ENCODE assay signal across 1 mouse cellular context in the genomic region with DNA sequence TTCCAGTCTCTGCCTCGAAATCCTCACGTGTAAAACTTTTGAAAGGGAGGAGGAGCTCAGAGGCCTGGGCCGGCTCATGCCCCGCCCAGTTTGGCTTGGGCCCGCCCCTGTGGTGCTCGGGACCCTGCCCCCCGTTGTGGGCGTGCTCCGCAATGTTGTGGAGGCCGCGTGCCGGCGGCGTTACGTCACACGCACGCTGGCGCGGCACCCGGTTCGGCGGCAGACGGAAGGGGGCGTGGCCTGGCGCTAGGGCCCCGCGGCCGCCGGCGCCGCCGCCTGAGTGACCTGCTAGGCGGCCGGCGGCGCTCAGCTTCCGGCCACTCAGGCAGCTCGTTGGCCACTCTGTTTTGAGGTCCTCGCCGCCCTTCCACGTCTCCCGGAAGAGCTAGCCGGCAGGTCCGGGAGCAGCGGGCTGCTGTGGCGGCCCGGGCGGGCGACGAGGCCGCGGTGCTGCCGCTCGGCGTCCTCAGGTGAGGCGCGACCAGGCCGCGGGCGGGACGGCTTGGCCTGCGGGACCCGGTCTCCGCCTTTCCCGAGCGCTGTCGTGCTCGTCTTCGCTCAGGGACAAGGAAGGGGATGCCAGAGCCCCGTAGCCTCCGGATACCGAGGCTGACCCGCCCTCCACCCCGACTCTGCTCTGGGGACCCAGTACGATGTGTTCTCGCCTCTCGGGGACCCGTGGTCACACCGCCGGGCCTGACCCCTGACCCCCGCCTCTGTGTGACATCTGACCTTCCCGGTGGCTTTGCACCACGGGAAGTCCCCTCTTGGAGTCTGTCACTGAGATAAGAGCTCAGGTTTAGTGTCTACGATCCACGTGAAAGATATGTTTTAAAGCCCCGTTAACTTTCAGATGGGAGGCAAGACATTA.
A peak's percentile ranks its signal among the peaks of the same experiment; 100 is the strongest.
TF ChIP-seq lines count a peak whose summit lies in the region.

Gene Golga5, plus strand, starts transcription at position 242 of the 871 bp plus-strand sequence.

TF ChIP-seq in MEL, 35 proteins besides CTCF, POLR2A, EP300 and RAD21 (continued from another document):
- TF ChIP-seq BHLHE40 (IDR thresholded peaks at IDR 0.05; ENCODE audit: borderline replicate concordance, low read depth, low read length) (no peak; the same call in 1 of the 2 replicates), ZKSCAN1 (IDR thresholded peaks at IDR 0.05; ENCODE audit: low read depth, low read length) (no peak), NELFE (IDR thresholded peaks at IDR 0.05; ENCODE audit: low read depth, low read length) (peak; percentile 83), UBTF (IDR thresholded peaks at IDR 0.05; ENCODE audit: borderline replicate concordance, insufficient read depth, low read depth, low read length) (no peak), TAL1 (IDR thresholded peaks at IDR 0.05; ENCODE audit: low read length) (no peak), CHD1 (IDR thresholded peaks at IDR 0.05; ENCODE audit: low read depth, low read length) (no peak), USF2 (IDR thresholded peaks at IDR 0.05; ENCODE audit: borderline replicate concordance in 1 of 2, insufficient read depth in 1 of 2, low read depth in 1 of 2, low read length in 2 of 2) (no peak), MAFK (IDR thresholded peaks at IDR 0.05; ENCODE audit: borderline replicate concordance, low read depth, low read length) (no peak)
